Mouse (Mus musculus) neural tube, embryonic 11.5 days (tissue): ENCODE results near the gene Myo1g. TPM values are rescaled to one million over a fixed set of nuclear protein-coding genes. Genes with fewer than 3 reads are reported as not detected.

Experiments used
- ATAC-seq: fragments of 200-750 bp; cut with Nextera tagmentation; 2 replicates; pipeline ENCODE4 v1.8.0; 2017; ENCODE audit warnings: moderate number of reproducible peaks, mild to moderate bottlenecking, moderate TSS enrichment, moderate library complexity; ENCODE audit not compliant: insufficient read depth, low FRiP score, low TSS enrichment
- DNase-seq: peaks from one replicate; pipeline ENCODE4 v3.0.0-alpha.2; 2015; ENCODE audit warnings: low spot score
- H3K27ac ChIP-seq: fragments of 300-500 bp; sonication (generic); 2 replicates; pipeline ENCODE4 v1.5.1; 2014; ENCODE audit warnings: low read depth, mild to moderate bottlenecking, low read length
- H3K27me3 ChIP-seq: fragments of 300-500 bp; sonication (generic); 2 replicates; pipeline ENCODE4 v1.6.1; 2014; ENCODE audit warnings: mild to moderate bottlenecking, low read length, mixed read lengths; ENCODE audit not compliant: control insufficient read depth, insufficient read depth
- H3K36me3 ChIP-seq: fragments of 300-500 bp; sonication (generic); 2 replicates; pipeline ENCODE4 v1.6.1; 2014; ENCODE audit warnings: mild to moderate bottlenecking, low read length, moderate library complexity, mixed read lengths; ENCODE audit not compliant: control insufficient read depth, insufficient read depth
- H3K4me1 ChIP-seq: fragments of 300-500 bp; sonication (generic); 2 replicates; pipeline ENCODE4 v1.6.1; 2014; ENCODE audit warnings: low read length, mixed read lengths; ENCODE audit not compliant: control insufficient read depth, insufficient read depth
- H3K4me2 ChIP-seq: fragments of 300-500 bp; sonication (generic); 2 replicates; pipeline ENCODE4 v1.6.1; 2014; ENCODE audit warnings: low read depth, mild to moderate bottlenecking, moderate library complexity
- H3K4me3 ChIP-seq: fragments of 300-500 bp; sonication (generic); 2 replicates; pipeline ENCODE4 v1.5.1; 2014; ENCODE audit warnings: low read depth, low read length
- H3K9ac ChIP-seq: fragments of 300-500 bp; sonication (generic); 2 replicates; pipeline ENCODE4 v1.6.1; 2014; ENCODE audit warnings: mild to moderate bottlenecking, low read length
- H3K9me3 ChIP-seq: fragments of 300-500 bp; sonication (generic); 2 replicates; pipeline ENCODE4 v1.6.1; 2016; ENCODE audit warnings: low read length; ENCODE audit not compliant: control insufficient read depth
- WGBS: fragments of 180-500 bp; shearing (Covaris S2); extraction: QIAGEN DNeasy Blood & Tissue Kit; methylation state at CpG from one replicate; pipeline ENCODE4 v1.1.7; 2014; 5-methylcytosine and 5-hydroxymethylcytosine counted together
- polyA plus RNA-seq: library from polyadenylated mRNA; unstranded; fragments of >200 nt; fragmentation: Nextera tagmentation; extraction: Ambion mirVana; gene quantifications from 2 replicates; pipeline ENCODE4 v1.2.1, GENCODE M21; 2014

The Myo1g gene
- polyA plus RNA-seq, 1 experiment from 2014 or later: 0.81 TPM

DNA sequence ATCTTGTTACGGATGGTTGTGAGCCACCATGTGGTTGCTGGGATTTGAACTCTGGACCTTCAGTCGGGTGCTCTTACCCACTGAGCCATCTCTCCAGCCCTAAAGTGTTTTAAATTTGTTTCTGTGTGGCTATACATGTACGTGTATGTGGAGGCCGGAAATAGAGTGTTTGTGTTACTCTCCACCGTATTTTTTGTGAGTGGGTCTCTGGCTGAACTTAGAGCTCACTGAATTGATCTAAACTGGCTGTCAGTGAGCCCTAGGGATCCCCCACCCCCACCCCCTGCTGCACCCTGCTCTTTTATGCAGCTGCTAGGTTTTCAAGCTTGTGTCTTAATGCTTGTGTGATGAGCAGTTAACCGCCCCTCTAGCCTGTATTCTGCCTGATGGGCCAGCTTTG is 43.9 kb downstream of the Myo1g start:
- no peak overlapping the region for H3K9ac ChIP-seq
- no peak for ATAC-seq

DNA sequence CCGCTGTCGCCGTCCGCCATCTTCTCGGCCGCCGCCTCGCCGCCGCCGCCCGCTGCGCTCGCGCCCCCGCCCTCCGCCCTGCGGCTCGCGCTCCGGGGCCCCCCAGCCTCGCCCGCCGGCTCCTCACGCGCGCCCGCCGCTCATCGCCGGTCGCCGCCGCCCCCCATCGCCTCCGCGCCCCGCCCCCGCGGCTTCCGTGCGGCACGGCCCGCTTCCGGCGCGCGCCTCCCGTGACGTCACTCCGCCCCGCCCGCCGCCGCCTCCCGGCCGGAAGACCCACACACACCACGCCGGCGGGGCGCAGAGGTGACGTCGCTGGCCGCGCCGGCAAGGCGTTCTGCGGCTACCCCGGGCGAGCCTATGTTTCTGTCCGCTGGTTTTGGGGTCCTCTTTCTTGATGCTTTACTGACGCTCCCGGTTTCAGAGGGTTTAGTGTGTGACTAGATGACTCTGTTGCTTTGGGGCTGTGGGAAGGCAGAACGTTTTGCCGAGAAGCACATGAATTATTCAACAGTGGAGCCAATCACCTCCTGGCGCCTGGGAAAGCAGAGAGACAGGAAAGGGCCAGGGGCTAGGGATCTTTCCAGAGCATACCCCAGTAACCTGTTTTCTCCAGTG is 44.8 kb downstream of the Myo1g start, which contains the start of gene Purb:
TSS of gene Purb (minus strand) at position 51 of the 618 bp plus-strand sequence.
- Histone ChIP-seq H3K9ac (peak within 1 kb of the TSS; percentile 95), H3K4me1 (peaks cover 14% of the 10 kb centered on the region), H3K27ac (peak within 1 kb of the TSS; percentile 94), H3K36me3 (no peaks in the 10 kb centered on the region), H3K4me2 (peak within 1 kb of the TSS; percentile 79), H3K27me3 (no peaks in the 10 kb centered on the region), H3K9me3 (no peaks in the 10 kb centered on the region), H3K4me3 (peak within 1 kb of the TSS; percentile 98)
- peak; percentile 93 for DNase-seq
- peak; percentile 91 for ATAC-seq
- WGBS: 0% methylated on average over 23 of the region's 76 CpGs

More for the DNA sequence above, 43.9 kb downstream of the Myo1g start:
- Histone ChIP-seq H3K36me3 (no peaks in the 10 kb centered on the region), H3K27me3 (no peaks in the 10 kb centered on the region), H3K4me1 (peaks cover 13% of the 10 kb centered on the region), H3K27ac (no peak overlapping the region), H3K4me3 (no peak overlapping the region), H3K4me2 (no peak overlapping the region), H3K9me3 (no peaks in the 10 kb centered on the region)
- DNase-seq: no peak
- WGBS: 76% methylated on average over 6 of the region's 6 CpGs

DNA sequence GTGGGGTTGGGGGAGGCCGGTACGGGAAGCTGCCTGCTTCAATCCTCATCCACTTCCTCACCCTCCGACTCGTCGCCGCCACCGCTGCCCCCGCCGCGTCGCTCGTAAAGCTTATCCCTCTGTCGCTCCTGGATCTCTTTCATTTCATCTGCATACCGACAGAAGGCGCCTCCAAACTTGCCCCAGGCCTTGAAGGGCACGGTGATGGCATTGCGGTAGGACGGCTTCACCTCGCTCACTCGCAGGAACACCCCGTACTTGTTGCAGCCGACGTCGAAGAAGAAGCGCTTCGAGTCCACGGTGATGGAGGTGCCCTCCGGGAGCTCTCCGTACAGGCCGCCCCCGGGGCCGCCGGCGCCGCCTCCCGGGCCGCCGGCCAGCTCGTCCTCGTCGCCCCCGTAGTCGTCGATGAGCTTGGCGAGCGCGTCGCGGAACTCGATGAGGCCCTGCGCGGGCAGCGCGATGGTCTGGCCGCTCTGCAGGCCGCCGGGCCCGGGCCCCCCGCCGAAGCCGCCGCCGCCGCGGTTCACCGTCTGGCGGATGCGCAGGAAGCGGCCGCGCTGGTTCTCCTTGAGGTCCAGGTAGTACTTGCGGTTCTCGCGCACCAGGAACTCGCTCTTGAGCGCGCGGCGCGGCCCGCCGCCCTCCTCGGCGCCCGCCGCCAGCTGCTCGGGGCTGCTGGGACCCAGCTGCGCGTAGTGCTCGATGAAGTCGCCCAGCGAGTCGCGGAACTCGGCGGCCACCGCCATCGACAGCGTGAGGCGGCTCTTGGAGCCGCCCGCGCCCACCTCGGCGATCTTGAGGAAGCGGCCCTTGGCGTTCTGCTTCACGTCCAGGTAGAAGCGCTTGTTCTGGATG is 45.7 kb downstream of the Myo1g start:
- under 1% methylated on average over 105 of the region's 109 CpGs for WGBS
- H3K9me3 ChIP-seq: no peaks in the 10 kb centered on the region
- peak; percentile 46; the same call in 1 of the 2 replicates for ATAC-seq
- peak overlapping the region; percentile 94 for H3K27ac ChIP-seq
- H3K4me3 ChIP-seq: peak overlapping the region; percentile 98
- H3K36me3 ChIP-seq: no peaks in the 10 kb centered on the region
- H3K9ac ChIP-seq: peak overlapping the region; percentile 95
- no peaks in the 10 kb centered on the region for H3K27me3 ChIP-seq
- peak; percentile 65 for DNase-seq
- H3K4me1 ChIP-seq: peaks cover 21% of the 10 kb centered on the region
- peak overlapping the region; percentile 79 for H3K4me2 ChIP-seq

DNA sequence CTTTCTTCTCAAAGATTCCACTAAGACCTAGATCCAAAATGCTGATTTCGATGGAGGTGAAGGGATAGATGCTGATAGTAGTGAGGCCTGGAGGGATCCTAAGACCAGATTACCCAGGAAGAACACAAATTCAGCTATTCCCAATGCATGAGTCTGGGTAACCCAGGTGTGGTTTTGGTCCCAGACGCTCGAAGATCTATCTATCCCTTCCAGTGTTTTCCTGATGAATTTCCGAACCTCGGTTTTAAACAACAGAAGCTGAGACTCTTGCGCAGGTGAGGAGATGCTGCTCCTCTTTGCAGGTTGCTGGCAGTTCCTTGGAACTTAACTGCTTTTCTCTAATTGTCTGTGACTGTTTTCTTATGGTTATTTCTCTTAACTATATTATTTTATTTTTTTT is 46.4 kb downstream of the Myo1g start:
- peak overlapping the region; percentile 98 for H3K4me3 ChIP-seq
- WGBS: 43% methylated on average over 6 of the region's 6 CpGs
- no peaks in the 10 kb centered on the region for H3K27me3 ChIP-seq
- peak overlapping the region; percentile 94 for H3K27ac ChIP-seq
- no peak for DNase-seq
- ATAC-seq: no peak
- no peaks in the 10 kb centered on the region for H3K9me3 ChIP-seq
- H3K36me3 ChIP-seq: no peaks in the 10 kb centered on the region
- H3K9ac ChIP-seq: peak overlapping the region; percentile 95
- H3K4me1 ChIP-seq: peaks cover 21% of the 10 kb centered on the region
- peak overlapping the region; percentile 79 for H3K4me2 ChIP-seq

DNA sequence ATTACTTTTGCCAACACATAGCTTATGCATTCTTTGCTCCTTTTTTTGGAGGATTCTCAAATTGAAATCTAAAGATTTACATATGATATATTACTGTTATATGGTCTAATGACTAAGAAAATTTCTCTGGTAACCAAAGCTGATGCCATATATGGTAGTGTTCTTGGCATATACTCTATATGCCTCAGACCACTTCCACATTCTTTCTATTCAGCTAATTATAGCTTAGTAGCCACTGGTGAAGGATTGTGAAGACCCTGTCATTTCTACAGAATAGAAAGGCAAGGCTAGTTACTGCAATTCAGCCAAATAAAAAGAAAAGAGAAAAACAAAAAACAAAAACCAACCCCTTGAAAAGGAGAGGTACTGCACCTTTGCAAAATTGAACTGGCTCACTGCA is 48.7 kb downstream of the Myo1g start:
- peak overlapping the region; percentile 79 for H3K4me2 ChIP-seq
- H3K27me3 ChIP-seq: no peaks in the 10 kb centered on the region
- peak overlapping the region; percentile 30 for H3K9ac ChIP-seq
- DNase-seq: no peak
- peak overlapping the region; percentile 33 for H3K4me3 ChIP-seq
- H3K27ac ChIP-seq: no peak overlapping the region
- H3K36me3 ChIP-seq: no peaks in the 10 kb centered on the region
- no peaks in the 10 kb centered on the region for H3K9me3 ChIP-seq
- H3K4me1 ChIP-seq: peaks cover 21% of the 10 kb centered on the region
- ATAC-seq: no peak

DNA sequence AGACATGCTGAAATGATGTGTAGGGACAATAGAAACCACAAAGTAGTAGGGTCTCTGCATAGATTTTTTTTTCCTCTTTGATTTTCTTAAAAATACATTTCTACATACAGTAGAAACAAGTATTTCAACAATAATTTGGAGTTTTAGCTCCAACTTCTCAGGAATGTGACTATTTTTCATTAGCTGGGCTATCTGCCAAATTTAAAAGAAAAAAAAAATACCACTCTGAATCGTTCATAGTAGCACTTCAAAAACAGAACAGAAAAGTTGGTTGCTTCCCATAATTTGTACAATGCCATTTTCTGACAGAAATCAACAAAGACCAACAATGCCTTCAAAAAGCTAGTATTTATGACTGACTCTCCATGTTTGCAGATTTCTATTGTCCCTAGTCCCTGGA is 49.3 kb downstream of the Myo1g start:
- peaks cover 21% of the 10 kb centered on the region for H3K4me1 ChIP-seq

DNA sequence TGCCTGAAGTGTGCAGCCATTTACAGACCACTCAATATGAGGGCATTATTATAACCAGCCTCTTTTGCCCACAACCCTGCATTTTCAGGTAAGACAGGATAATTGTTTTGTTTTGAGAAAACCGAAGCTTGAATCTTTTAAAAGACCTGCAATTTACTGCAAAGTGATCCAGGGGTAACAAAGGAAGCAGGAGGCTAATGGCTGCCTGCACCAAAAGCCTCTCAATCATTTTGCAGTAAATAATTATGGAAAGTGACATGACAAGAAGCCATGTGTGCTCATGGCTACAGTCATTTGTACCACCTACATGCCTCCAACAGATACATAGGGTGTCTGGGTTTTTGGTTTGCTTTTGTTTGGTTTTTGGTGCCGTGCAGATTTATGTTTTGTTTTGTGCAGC is 49.7 kb downstream of the Myo1g start:
- no peak for ATAC-seq
- Histone ChIP-seq H3K27ac (no peak overlapping the region; the same call in 1 of the 2 replicates), H3K27me3 (no peaks in the 10 kb centered on the region), H3K9me3 (no peaks in the 10 kb centered on the region), H3K4me3 (peak overlapping the region; percentile 33), H3K9ac (peak overlapping the region; percentile 23; the same call in 1 of the 2 replicates), H3K4me2 (peak overlapping the region; percentile 79), H3K36me3 (no peaks in the 10 kb centered on the region), H3K4me1 (peaks cover 21% of the 10 kb centered on the region)
- DNase-seq: no peak
- 65% methylated on average over 2 of the region's 2 CpGs for WGBS

More for the DNA sequence above, 49.3 kb downstream of the Myo1g start:
- Histone ChIP-seq H3K27me3 (no peaks in the 10 kb centered on the region), H3K27ac (no peak overlapping the region), H3K36me3 (no peaks in the 10 kb centered on the region), H3K9ac (peak overlapping the region; percentile 30), H3K9me3 (no peaks in the 10 kb centered on the region), H3K4me3 (peak overlapping the region; percentile 33), H3K4me2 (peak overlapping the region; percentile 79)
- DNase-seq (no peak), ATAC-seq (no peak)
- WGBS: 57% methylated on average over 1 of the region's 1 CpGs

DNA sequence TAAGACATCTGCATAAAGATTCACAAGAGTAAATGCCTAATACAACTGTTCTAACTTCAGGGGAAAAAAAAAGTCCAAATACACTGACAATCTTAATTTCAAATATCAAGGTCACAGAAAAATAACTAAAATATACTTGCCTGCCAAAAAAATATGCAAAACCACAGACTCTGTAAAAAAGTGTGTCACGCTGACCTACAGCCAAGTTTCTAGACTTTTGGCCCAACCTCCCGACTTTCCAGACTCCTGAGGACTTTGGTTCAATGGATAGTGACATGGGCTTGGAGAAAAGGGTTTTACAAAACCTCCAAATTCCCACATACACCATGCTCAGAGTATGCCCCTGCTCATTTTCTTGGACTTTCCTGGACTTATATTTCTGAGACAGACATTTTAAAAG is 52.2 kb downstream of the Myo1g start:
- DNase-seq (no peak), ATAC-seq (no peak)
- WGBS: 92% methylated on average over 2 of the region's 2 CpGs
- Histone ChIP-seq H3K9me3 (no peaks in the 10 kb centered on the region), H3K27ac (no peak overlapping the region), H3K27me3 (no peaks in the 10 kb centered on the region), H3K4me3 (no peak overlapping the region), H3K4me1 (peaks cover 15% of the 10 kb centered on the region), H3K4me2 (no peak overlapping the region), H3K9ac (no peak overlapping the region), H3K36me3 (no peaks in the 10 kb centered on the region)
